Mouse (Mus musculus): ENCODE results near the gene Abl1.

DNA sequence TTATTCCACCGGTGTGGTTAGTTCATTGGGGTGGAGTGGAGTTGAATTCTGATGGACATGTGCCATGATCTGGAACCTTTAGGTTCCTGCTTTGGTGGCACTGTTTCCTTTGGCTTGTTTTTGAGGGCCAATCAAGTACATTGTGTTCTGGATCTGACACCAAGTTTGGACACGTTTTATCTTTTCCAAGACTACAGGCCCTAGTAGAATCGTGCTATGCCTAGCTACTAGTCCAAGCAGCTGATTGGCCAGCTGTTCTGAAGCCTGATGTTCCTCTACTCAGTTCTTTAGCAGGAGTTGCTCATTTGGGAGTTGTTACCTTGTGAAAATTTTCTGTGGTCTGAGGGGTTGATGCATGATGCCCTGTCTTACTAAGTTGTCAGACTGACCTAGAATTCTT, 25.6 kb downstream of the Abl1 start:
- TF ChIP-seq CTCF (IDR thresholded peaks at IDR 0.05; ENCODE audit: borderline replicate concordance, extremely low read depth, insufficient read depth, insufficient read length) (no peak), POLR2A (IDR thresholded peaks at IDR 0.05; ENCODE audit: borderline replicate concordance, extremely low read depth, insufficient read depth, insufficient read length, poor library complexity, severe bottlenecking) (no peak)

All from brain, embryonic 14.5 days (tissue).